Mouse (Mus musculus) hematopoietic stem cell, adult 5-6 weeks (primary cell): Measurements from ENCODE around the gene Tas2r103. TPM values are rescaled to one million over a fixed set of nuclear protein-coding genes. Genes with fewer than 3 reads are reported as not detected.

ENCODE experiments used
- ATAC-seq, 2 experiments: fragments of 125-278 bp in 1 of 2; replicated peaks in 1 of 2; 2 replicates each; pipeline ENCODE4 v1.8.0; 2016 to 2017; ENCODE audit warnings: inconsistent platforms in 2 of 2, mild to moderate bottlenecking in 2 of 2, moderate number of reproducible peaks in 2 of 2, low read depth in 1 of 2, moderate TSS enrichment in 1 of 2; ENCODE audit not compliant: low FRiP score in 2 of 2, poor library complexity in 2 of 2, severe bottlenecking in 2 of 2, insufficient read depth in 1 of 2, low TSS enrichment in 1 of 2
- total RNA-seq: library from RNA; stranded (forward); fragments of 172-1452, 232-1000 nt; gene quantifications from 2 replicates; pipeline ENCODE4 v1.2.3, GENCODE M21; 2017

The Tas2r103 gene
- total RNA-seq: not detected in 2 replicates

GRCm38 (mm10) chr6:133037001-133037400 is at the start of gene Tas2r103:
Gene Tas2r103, minus strand, starts transcription at chr6:133037101.
- no peak for ATAC-seq

GRCm38 (mm10) chr6:133055716-133056115 is 18.8 kb upstream of the Tas2r103 start, which contains the start of gene Tas2r140:
Gene Tas2r140, minus strand, starts transcription at chr6:133055816.
- no peak for ATAC-seq

Other genes starting within 250 kb of the Tas2r103 start
- not detected in 2 replicates for gene Tas2r117, start 234.3 kb downstream of the Tas2r103 start, total RNA-seq
- gene Tas2r123, start 190.0 kb downstream of the Tas2r103 start, total RNA-seq: not detected in 2 replicates
- not detected in 2 replicates for gene Tas2r116, start 181.7 kb downstream of the Tas2r103 start, total RNA-seq
- gene Tas2r110, start 169.1 kb downstream of the Tas2r103 start, total RNA-seq: not detected in 2 replicates
- gene Tas2r113, start 144.1 kb downstream of the Tas2r103 start, total RNA-seq: not detected in 2 replicates
- gene Tas2r125, start 127.5 kb downstream of the Tas2r103 start, total RNA-seq: not detected in 2 replicates
- gene Tas2r129, start 86.0 kb downstream of the Tas2r103 start, total RNA-seq: not detected in 2 replicates
- not detected in 2 replicates for gene Tas2r131, start 79.2 kb downstream of the Tas2r103 start, total RNA-seq
- gene Tas2r109, start 56.1 kb downstream of the Tas2r103 start, total RNA-seq: not detected in 2 replicates
- not detected in 2 replicates for gene Tas2r140, start 18.7 kb upstream of the Tas2r103 start, total RNA-seq
- 119 and 149 TPM in 2 replicates for gene Smim10l1, start 67.8 kb upstream of the Tas2r103 start, total RNA-seq